Mouse (Mus musculus): ENCODE results near the gene 9430097D07Rik.

9430097D07Rik gene

GRCm38 (mm10) chr2:32534733-32535471 lies 40.6 kb downstream of the 9430097D07Rik start, which contains the start of gene Fam102a:
TSS of gene Fam102a (plus strand) at chr2:32535332.
- peak; percentile 98 to 99 for DNase-seq (ENCODE audit: low spot score in 2 of 2)

DNA sequence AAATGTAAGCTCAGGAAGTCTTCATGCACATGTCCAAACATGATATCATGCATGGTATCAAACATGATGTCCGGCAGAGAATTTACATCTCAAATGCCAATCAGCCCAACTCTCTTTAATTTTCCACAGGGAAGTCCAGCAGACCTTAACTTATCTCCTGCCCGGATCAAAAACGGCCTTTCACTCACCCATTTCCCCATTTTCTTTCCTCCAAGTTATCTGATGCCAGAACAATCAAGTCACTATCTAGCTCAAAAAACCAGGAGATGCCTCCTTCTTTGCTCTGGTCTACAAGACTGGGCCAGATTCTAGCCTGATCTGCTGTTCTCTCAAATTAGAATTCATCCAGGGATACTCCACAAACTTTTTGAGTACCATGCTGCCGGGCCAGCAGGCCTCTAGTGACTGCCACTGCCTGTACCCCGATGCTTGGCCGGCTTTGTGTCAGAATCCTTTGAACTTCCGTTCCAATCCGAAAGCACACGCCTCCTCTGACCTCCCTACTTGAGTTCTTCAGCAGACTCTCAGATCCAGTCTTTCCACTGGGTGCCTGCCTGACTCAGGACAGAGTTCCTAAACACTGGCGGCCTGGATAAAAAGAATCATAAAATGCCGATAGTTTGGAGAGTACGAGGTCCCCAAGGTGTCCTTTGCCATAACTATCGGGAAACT lies 41.3 kb downstream of the 9430097D07Rik start:
- DNase-seq (ENCODE audit: low spot score in 2 of 2) = no peak

- DNase-seq (ENCODE audit: low spot score in 2 of 2) = no peak
These were observed 42.3 kb downstream of the 9430097D07Rik start for GRCm38 (mm10) chr2:32533163-32533562.

GRCm38 (mm10) chr2:32530479-32530878 lies 45.0 kb downstream of the 9430097D07Rik start:
- no peak for DNase-seq (ENCODE audit: low spot score in 2 of 2)

DNA sequence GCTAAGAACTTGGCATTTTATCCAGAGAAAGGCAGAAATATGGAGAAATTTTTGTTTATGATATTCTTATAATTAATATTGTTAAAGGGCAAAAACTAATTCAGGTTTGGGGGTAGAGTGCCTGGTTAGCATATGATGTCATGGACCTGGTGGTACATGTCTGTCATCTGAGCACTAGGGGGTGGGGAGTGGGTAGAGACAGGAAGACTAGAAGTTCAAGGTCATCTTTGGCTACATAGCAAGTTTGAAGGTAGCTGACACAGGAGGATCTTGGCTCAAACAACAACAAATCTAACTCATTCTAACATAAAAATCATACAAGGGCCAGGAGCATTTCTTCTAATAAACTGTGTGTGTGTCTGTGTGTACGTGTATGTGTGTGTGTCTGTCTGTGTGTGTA lies 47.2 kb downstream of the 9430097D07Rik start:
- no peak for DNase-seq (ENCODE audit: low spot score in 2 of 2)

- DNase-seq (ENCODE audit: low spot score in 2 of 2) = no peak
These were observed 48.0 kb downstream of the 9430097D07Rik start for GRCm38 (mm10) chr2:32527468-32527966.

GRCm38 (mm10) chr2:32525816-32526215 lies 49.7 kb downstream of the 9430097D07Rik start:
- DNase-seq (ENCODE audit: low spot score in 2 of 2) = no peak

- no peak for DNase-seq (ENCODE audit: low spot score in 2 of 2)
These were observed 50.9 kb downstream of the 9430097D07Rik start for GRCm38 (mm10) chr2:32524536-32525031.
